Mouse (Mus musculus): ENCODE measurements at regions not wholly inside any gene's neighbourhood (a gene's known extent, or its start where the extent isn't known, plus 50 kb on each side); places are given as distances from the start of the nearest gene placed in this dataset.

- no peak for TF ChIP-seq POLR2A (IDR thresholded peaks at IDR 0.05; ENCODE audit: control insufficient read depth, extremely low read depth, insufficient read depth, low read length, poor library complexity)
- no peak for TF ChIP-seq CTCF (IDR thresholded peaks at IDR 0.05; ENCODE audit: borderline replicate concordance, control insufficient read depth, extremely low read depth, insufficient read depth, low read length, poor library complexity)
Measured at GRCm38 (mm10) chr12:118438882-118439281, 137.6 kb upstream of the Sp4 start.
